Mouse (Mus musculus) megakaryocyte, embryonic 14.5 days (primary cell): ENCODE measurements around the gene Znrf4.

Experiments
- FLI1 ChIP-seq: IDR thresholded peaks from 2 replicates; pipeline ENCODE4 v1.6.1; 2012; ENCODE audit warnings: low read length, inconsistent platforms, mixed read lengths
- GATA1 ChIP-seq: IDR thresholded peaks from 3 replicates; pipeline ENCODE4 v1.6.1; 2012; ENCODE audit warnings: mixed read lengths, low read length, inconsistent platforms, borderline replicate concordance

- TF ChIP-seq GATA1: no peak
- no peak for TF ChIP-seq FLI1
Observed at GRCm38 (mm10) chr17:56490438-56491152, 21.6 kb downstream of the Znrf4 start.
